Mouse (Mus musculus) bone marrow macrophage, adult 2 months (primary cell): ENCODE data around the gene Nt5m.

Source experiments
- CTCF ChIP-seq: IDR thresholded peaks from 2 replicates; pipeline ENCODE4 v1.5.1; 2012; ENCODE audit warnings: low read depth, mild to moderate bottlenecking, low read length, moderate library complexity
- POLR2A ChIP-seq: IDR thresholded peaks from 2 replicates; pipeline ENCODE4 v1.6.1; 2012; ENCODE audit warnings: mild to moderate bottlenecking, low read depth, low read length, borderline replicate concordance

GRCm38 (mm10) chr11:59808170-59808960, 30.9 kb upstream of the Nt5m start:
- TF ChIP-seq POLR2A (no peak), CTCF (0 out of 2 replicates have a peak, but pooled peaks have one; percentile 18)
